Mouse (Mus musculus) midbrain, embryonic 15.5 days (tissue): Measurements from ENCODE around the gene Gm527. TPM values are rescaled to one million over a fixed set of nuclear protein-coding genes. Genes with fewer than 3 reads are reported as not detected.

Experiments used
- ATAC-seq: fragments of 200-750 bp; cut with Nextera tagmentation; replicated peaks from 2 replicates; pipeline ENCODE4 v1.8.0; 2017; ENCODE audit warnings: moderate TSS enrichment
- H3K27ac ChIP-seq: fragments of 300-500 bp; sonication (generic); 2 replicates; pipeline ENCODE4 v1.5.1; 2015; ENCODE audit warnings: mild to moderate bottlenecking, inconsistent platforms
- H3K27me3 ChIP-seq: fragments of 300-500 bp; sonication (generic); replicated peaks from 2 replicates; pipeline ENCODE4 v1.6.1; 2015; ENCODE audit warnings: inconsistent platforms
- H3K36me3 ChIP-seq: fragments of 300-500 bp; sonication (generic); replicated peaks from 2 replicates; pipeline ENCODE4 v1.6.1; 2015; ENCODE audit warnings: inconsistent platforms
- H3K4me1 ChIP-seq: fragments of 300-500 bp; sonication (generic); 2 replicates; pipeline ENCODE4 v1.6.1; 2015; ENCODE audit warnings: inconsistent platforms
- H3K4me2 ChIP-seq: fragments of 300-500 bp; sonication (generic); 2 replicates; pipeline ENCODE4 v1.6.1; 2015; ENCODE audit warnings: inconsistent platforms, mild to moderate bottlenecking, moderate library complexity
- H3K4me3 ChIP-seq: fragments of 300-500 bp; sonication (generic); 2 replicates; pipeline ENCODE4 v1.5.1; 2015; ENCODE audit warnings: mild to moderate bottlenecking, inconsistent platforms
- H3K9ac ChIP-seq: fragments of 300-500 bp; sonication (generic); 2 replicates; pipeline ENCODE4 v1.6.1; 2015; ENCODE audit warnings: mild to moderate bottlenecking, inconsistent platforms
- H3K9me3 ChIP-seq: fragments of 300-500 bp; sonication (generic); 2 replicates; pipeline ENCODE4 v1.6.1; 2016; ENCODE audit warnings: inconsistent platforms
- WGBS: fragments of 180-500 bp; shearing (Covaris S2); methylation state at CpG from one replicate; pipeline ENCODE4 v1.1.7; 2015; ENCODE audit warnings: mixed read lengths; 5-methylcytosine and 5-hydroxymethylcytosine counted together
- polyA plus RNA-seq: library from polyadenylated mRNA; unstranded; fragments of >200 nt; fragmentation: Nextera tagmentation; extraction: Ambion mirVana; gene quantifications from 2 replicates; pipeline ENCODE4 v1.2.1, GENCODE M21; 2015

Gm527 gene
- 1.7 and 2.4 TPM in 2 replicates for polyA plus RNA-seq

- H3K4me3 ChIP-seq = peak within 1 kb of the TSS; percentile 75
- peaks cover 4% of the 10 kb centered on the region; the same call in 1 of the 2 replicates for H3K36me3 ChIP-seq
- WGBS = under 1% methylated on average over 80 of the region's 93 CpGs
These were observed at the start of gene Gm527 for GRCm38 (mm10) chr12:64917578-64918471. Gene Gm527 (plus strand): TSS chr12:64917906.

GRCm38 (mm10) chr12:64871103-64871502 is 46.6 kb upstream of the Gm527 start:
- no peak for ATAC-seq
- no peaks in the 10 kb centered on the region for H3K36me3 ChIP-seq
- H3K4me1 ChIP-seq = no peaks in the 10 kb centered on the region
- H3K4me2 ChIP-seq = no peak overlapping the region
- no peaks in the 10 kb centered on the region for H3K9me3 ChIP-seq
- no peak overlapping the region for H3K9ac ChIP-seq
- 54% methylated on average over 4 of the region's 4 CpGs for WGBS
- H3K4me3 ChIP-seq = no peak overlapping the region
- no peaks in the 10 kb centered on the region for H3K27me3 ChIP-seq
- no peak overlapping the region for H3K27ac ChIP-seq

More at GRCm38 (mm10) chr12:64917578-64918471, at the start of gene Gm527:
- H3K9ac ChIP-seq = peak within 1 kb of the TSS; percentile 80
- H3K9me3 ChIP-seq = no peaks in the 10 kb centered on the region
- H3K27ac ChIP-seq = peak within 1 kb of the TSS; percentile 83
- H3K4me1 ChIP-seq = peaks cover 14% of the 10 kb centered on the region
- no peaks in the 10 kb centered on the region for H3K27me3 ChIP-seq
- peak; percentile 100 for ATAC-seq
- peak within 1 kb of the TSS; percentile 70 for H3K4me2 ChIP-seq

GRCm38 (mm10) chr12:64897060-64897730 is 20.5 kb upstream of the Gm527 start:
- 44% methylated on average over 4 of the region's 4 CpGs for WGBS
- H3K4me3 ChIP-seq = no peak overlapping the region
- H3K4me1 ChIP-seq = no peaks in the 10 kb centered on the region
- H3K9ac ChIP-seq = no peak overlapping the region
- no peaks in the 10 kb centered on the region for H3K9me3 ChIP-seq
- H3K27ac ChIP-seq = no peak overlapping the region
- ATAC-seq = peak; percentile 85
- no peaks in the 10 kb centered on the region for H3K36me3 ChIP-seq
- no peak overlapping the region for H3K4me2 ChIP-seq
- no peaks in the 10 kb centered on the region for H3K27me3 ChIP-seq

- peak; percentile 6; the same call in 1 of the 2 replicates for ATAC-seq
- Histone ChIP-seq H3K4me3 (no peak overlapping the region), H3K4me2 (no peak overlapping the region), H3K9me3 (no peaks in the 10 kb centered on the region), H3K4me1 (no peaks in the 10 kb centered on the region), H3K27ac (no peak overlapping the region), H3K27me3 (no peaks in the 10 kb centered on the region), H3K9ac (no peak overlapping the region), H3K36me3 (no peaks in the 10 kb centered on the region)
- WGBS = 57% methylated on average over 8 of the region's 8 CpGs
These were observed 15.2 kb upstream of the Gm527 start for GRCm38 (mm10) chr12:64902506-64902905.

GRCm38 (mm10) chr12:64903186-64903585 is 14.5 kb upstream of the Gm527 start:
- Histone ChIP-seq H3K27ac (no peak overlapping the region), H3K9ac (no peak overlapping the region), H3K27me3 (no peaks in the 10 kb centered on the region), H3K4me2 (no peak overlapping the region), H3K36me3 (no peaks in the 10 kb centered on the region), H3K9me3 (no peaks in the 10 kb centered on the region), H3K4me1 (no peaks in the 10 kb centered on the region), H3K4me3 (no peak overlapping the region)
- no peak for ATAC-seq
- WGBS = 75% methylated on average over 8 of the region's 8 CpGs

- H3K4me3 ChIP-seq = no peak overlapping the region
- no peak overlapping the region for H3K9ac ChIP-seq
- no peak overlapping the region for H3K4me2 ChIP-seq
- H3K36me3 ChIP-seq = no peaks in the 10 kb centered on the region
- 0 out of 2 replicates have a peak, but pooled peaks cover 3% of the 10 kb centered on the region for H3K4me1 ChIP-seq
- no peak overlapping the region for H3K27ac ChIP-seq
- no peaks in the 10 kb centered on the region for H3K9me3 ChIP-seq
- WGBS = 71% methylated on average over 6 of the region's 6 CpGs
- no peaks in the 10 kb centered on the region for H3K27me3 ChIP-seq
- no peak for ATAC-seq
These were observed 4.7 kb upstream of the Gm527 start for GRCm38 (mm10) chr12:64912996-64913395.

GRCm38 (mm10) chr12:64916735-64917134 is 971 bp upstream of the Gm527 start:
- Histone ChIP-seq H3K27ac (no peak overlapping the region), H3K36me3 (no peaks in the 10 kb centered on the region; the same call in 1 of the 2 replicates), H3K9me3 (no peaks in the 10 kb centered on the region), H3K27me3 (no peaks in the 10 kb centered on the region), H3K9ac (no peak overlapping the region), H3K4me1 (peaks cover 14% of the 10 kb centered on the region), H3K4me3 (no peak overlapping the region), H3K4me2 (no peak overlapping the region)
- ATAC-seq = no peak

- no peak overlapping the region for H3K27ac ChIP-seq
- no peak overlapping the region for H3K4me3 ChIP-seq
- H3K9ac ChIP-seq = no peak overlapping the region
- no peak overlapping the region for H3K4me2 ChIP-seq
- no peaks in the 10 kb centered on the region for H3K9me3 ChIP-seq
- no peaks in the 10 kb centered on the region for H3K27me3 ChIP-seq
- 84% methylated on average over 2 of the region's 2 CpGs for WGBS
- ATAC-seq = no peak
- H3K4me1 ChIP-seq = no peaks in the 10 kb centered on the region
- H3K36me3 ChIP-seq = no peaks in the 10 kb centered on the region
These were observed 19.8 kb downstream of the Gm527 start for GRCm38 (mm10) chr12:64937493-64937892.

- H3K9me3 ChIP-seq = no peaks in the 10 kb centered on the region
- H3K4me2 ChIP-seq = peak overlapping the region; percentile 71
- H3K27ac ChIP-seq = peak overlapping the region; percentile 26
- no peaks in the 10 kb centered on the region for H3K27me3 ChIP-seq
- ATAC-seq = no peak
- 20% methylated on average over 4 of the region's 4 CpGs for WGBS
- H3K9ac ChIP-seq = peak overlapping the region; percentile 56
- H3K4me3 ChIP-seq = peak overlapping the region; percentile 78
- H3K4me1 ChIP-seq = peaks cover 39% of the 10 kb centered on the region
- no peaks in the 10 kb centered on the region for H3K36me3 ChIP-seq
These were observed 46.9 kb downstream of the Gm527 start for GRCm38 (mm10) chr12:64964560-64964959.

GRCm38 (mm10) chr12:64965124-64966026 is 47.7 kb downstream of the Gm527 start, which contains the start of the genes Klhl28 and Togaram1:
Gene Klhl28 (minus strand): TSS chr12:64965534.
Gene Togaram1 (plus strand): TSS chr12:64965804.
- whole genome bisulfite sequencing = under 1% methylated on average over 45 of the region's 45 CpGs
- Histone ChIP-seq H3K27me3 (no peaks in the 10 kb centered on the region), H3K4me2 (peak within 1 kb of the TSS; percentile 93), H3K27ac (peak within 1 kb of the TSS; percentile 90), H3K36me3 (no peaks in the 10 kb centered on the region), H3K4me1 (peaks cover 47% of the 10 kb centered on the region), H3K9ac (peak within 1 kb of the TSS; percentile 84), H3K4me3 (peak within 1 kb of the TSS; percentile 78), H3K9me3 (no peaks in the 10 kb centered on the region)
- ATAC-seq = peak; percentile 99

GRCm38 (mm10) chr12:64966101-64966631 is 48.5 kb downstream of the Gm527 start:
- Histone ChIP-seq H3K9ac (peak overlapping the region; percentile 84), H3K36me3 (no peaks in the 10 kb centered on the region), H3K27ac (peak overlapping the region; percentile 90), H3K27me3 (no peaks in the 10 kb centered on the region), H3K4me2 (peak overlapping the region; percentile 93), H3K9me3 (no peaks in the 10 kb centered on the region), H3K4me3 (peak overlapping the region; percentile 78), H3K4me1 (peaks cover 55% of the 10 kb centered on the region)
- ATAC-seq = no peak
- 1% methylated on average over 44 of the region's 44 CpGs for WGBS
